Mouse (Mus musculus) R1 (cell line): ENCODE results near the gene Tmie.
"Not testable (repeated sequence)": the region's sequence is repeated elsewhere in the genome, so short reads cannot be mapped to it uniquely, and the experiment has no call there.

Source experiments
- DNase-seq: peaks from one replicate; pipeline ENCODE4 v3.0.0-alpha.2; 2018; ENCODE audit warnings: low read depth, low spot score

The Tmie gene

GRCm38 (mm10) chr9:110841438-110841837, 38.5 kb downstream of the Tmie start:
- no peak for DNase-seq

DNA sequence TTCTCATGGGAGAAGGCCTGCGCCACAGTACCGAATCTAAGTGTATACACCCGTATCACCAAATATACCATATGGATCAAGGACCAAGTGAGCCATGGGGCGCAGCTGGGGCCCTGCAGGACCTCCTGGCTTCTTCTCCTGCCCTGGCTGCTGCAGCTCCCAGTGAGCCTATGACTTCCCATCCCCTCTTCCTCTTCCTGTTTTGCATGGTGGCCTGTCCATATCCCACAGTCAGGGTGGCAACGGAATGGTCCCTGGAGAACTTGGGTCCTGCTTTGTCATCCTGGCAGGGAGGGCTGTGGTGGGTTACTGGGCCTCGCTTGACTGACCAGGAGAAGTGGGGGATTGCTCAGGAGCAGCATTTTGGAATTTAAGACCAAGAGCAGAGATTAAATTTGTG, 39.0 kb downstream of the Tmie start:
- no peak for DNase-seq

DNA sequence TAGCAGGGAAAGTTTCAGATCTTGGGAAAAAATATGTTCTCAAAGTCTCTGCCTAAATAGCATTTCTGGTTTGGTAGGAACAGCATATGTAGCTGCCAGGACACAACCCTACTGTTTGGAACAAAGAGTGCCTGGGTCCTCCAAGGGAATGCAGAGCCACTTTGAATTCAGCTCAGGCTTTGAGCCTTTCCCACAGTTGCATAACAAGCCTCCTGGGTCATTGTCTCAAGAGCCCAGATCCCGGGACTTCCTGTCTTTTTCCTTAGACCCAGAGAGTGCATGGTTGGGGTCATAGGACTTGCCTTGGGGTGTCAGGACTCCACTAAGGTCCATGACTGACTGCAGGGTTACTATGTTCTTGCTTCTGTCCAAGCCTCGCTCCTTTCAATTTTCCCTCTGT, 43.8 kb downstream of the Tmie start:
- no peak for DNase-seq

GRCm38 (mm10) chr9:110834961-110835360, 45.0 kb downstream of the Tmie start:
- no peak for DNase-seq

GRCm38 (mm10) chr9:110834411-110834810, 45.5 kb downstream of the Tmie start, which contains the start of gene Prss45:
TSS of gene Prss45 (plus strand) at chr9:110834588.
- DNase-seq: no peak

DNA sequence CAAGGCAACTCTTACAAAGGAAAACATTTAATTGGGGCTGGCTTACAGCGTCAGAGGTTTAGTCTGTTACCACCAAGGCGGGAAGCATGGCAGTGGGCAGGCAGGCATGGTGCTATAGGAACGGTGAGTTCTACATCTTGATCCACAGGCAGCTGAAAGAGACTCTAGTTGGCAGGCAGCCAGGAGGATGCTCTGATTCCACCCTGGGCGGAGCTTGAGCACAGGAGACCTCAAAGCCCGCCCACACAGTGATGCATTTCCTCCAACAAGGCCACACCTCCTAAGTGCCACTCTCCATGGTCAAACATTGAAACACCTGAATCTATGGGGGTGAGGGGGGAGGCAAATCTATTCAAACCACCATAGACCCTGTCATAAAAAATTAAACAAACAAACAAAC, 46.9 kb downstream of the Tmie start:
- peak; percentile 94 for DNase-seq

GRCm38 (mm10) chr9:110826390-110826789, 53.5 kb downstream of the Tmie start, which contains the start of gene Prss43:
TSS of gene Prss43 (plus strand) at chr9:110826690.
- no peak for DNase-seq

DNA sequence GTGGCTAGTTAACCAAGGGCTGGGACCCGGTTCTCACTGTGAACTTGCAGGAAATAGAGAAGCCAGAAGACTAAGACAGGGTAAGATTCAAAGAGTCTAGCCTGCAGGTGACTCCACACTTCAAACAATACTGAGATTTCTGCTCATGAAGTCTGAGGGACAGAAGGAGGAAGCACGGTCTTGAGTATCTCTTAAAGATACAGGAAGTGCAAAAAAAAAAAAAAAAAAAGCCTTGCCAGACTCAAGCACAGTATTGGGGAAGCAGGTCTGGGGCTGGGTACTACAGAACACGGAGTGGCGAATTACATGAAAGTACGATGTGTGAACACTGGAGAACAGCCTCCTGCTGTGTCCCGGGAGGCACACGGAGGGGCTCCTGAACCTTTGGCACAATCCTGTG, 54.1 kb downstream of the Tmie start:
- no peak for DNase-seq

GRCm38 (mm10) chr9:110825426-110825825, 54.5 kb downstream of the Tmie start:
- DNase-seq: no peak

DNA sequence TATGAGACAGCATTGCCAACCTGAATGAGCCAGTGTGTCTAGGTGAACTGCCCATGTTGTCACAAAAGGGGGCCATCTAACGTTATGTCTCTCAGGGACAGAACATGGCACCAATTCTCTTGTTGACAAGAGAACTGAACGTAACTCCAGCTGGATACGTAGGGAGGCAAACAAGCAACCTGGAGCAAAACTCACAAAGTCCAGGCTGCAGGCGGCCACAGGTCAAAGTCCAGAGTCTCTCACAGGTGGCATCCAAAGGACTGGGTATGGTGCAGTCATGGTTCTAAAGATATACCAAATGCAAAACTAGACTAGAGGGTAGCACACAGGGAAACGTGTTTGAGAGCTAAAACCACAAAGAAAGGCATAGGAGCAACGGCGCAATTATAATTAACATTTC, 58.5 kb downstream of the Tmie start:
- no peak for DNase-seq

GRCm38 (mm10) chr9:110820546-110820945, 59.4 kb downstream of the Tmie start:
- not testable (repeated sequence) for DNase-seq
